ENCODE assay signal across 9 mouse cellular contexts in the genomic region with DNA sequence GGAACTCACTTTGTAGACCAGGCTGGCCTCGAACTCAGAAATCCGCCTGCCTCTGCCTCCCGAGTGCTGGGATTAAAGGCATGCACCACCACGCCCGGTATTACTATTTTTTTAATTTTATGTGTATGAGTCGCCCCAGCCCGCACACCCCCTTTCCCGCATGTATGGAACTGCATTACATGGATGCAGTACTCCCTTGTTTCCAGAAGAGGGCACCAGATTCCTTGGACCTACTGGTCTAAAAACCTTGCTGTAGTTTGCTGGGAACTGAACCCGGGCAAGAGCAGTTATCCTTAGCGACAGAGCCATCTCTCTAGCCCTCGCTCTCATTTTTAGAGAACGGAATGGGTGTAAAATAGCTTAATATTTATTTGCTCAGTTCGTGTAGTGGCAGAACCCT. TPM values are rescaled to one million over a fixed set of nuclear protein-coding genes. Genes with fewer than 3 reads are reported as not detected.
A peak's percentile ranks its signal among the peaks of the same experiment; 100 is the strongest.
DNase-seq lines count a peak whose midpoint lies in the region; ATAC-seq lines count a peak whose summit lies in the region.
"Had no signal": no experiment of that assay in that cellular context is flagged by ENCODE, and none has a peak within 500 bp of the region (broad histone marks: within the 10 kb centered on the region; RNA-seq: fewer than 3 reads in every experiment).

No protein-coding gene starts in this region.

- 0 out of 2 replicates have a peak, but pooled peaks cover 3% of the 10 kb centered on the region for H3K4me1 ChIP-seq in hindbrain, embryonic 10.5 days (replicated peaks)
- H3K4me1 ChIP-seq in hindbrain, embryonic 16.5 days (ENCODE audit: control insufficient read depth, insufficient read depth, low read depth, low read length): no peaks in the 10 kb centered on the region; the same call in 1 of the 2 replicates
- peaks cover 12% of the 10 kb centered on the region; the same call in 1 of the 2 replicates for H3K4me1 ChIP-seq in hindbrain, embryonic 13.5 days (replicated peaks)

- H3K4me3 ChIP-seq in hindbrain, embryonic 10.5 days: no peak overlapping the region
- no peak overlapping the region for H3K4me3 ChIP-seq in hindbrain, embryonic 16.5 days (ENCODE audit: low read length)
- H3K4me3 ChIP-seq in hindbrain, embryonic 13.5 days: no peak overlapping the region

- no peaks in the 10 kb centered on the region for H3K9me3 ChIP-seq in hindbrain, embryonic 10.5 days
- peaks cover 3% of the 10 kb centered on the region for H3K9me3 ChIP-seq in hindbrain, embryonic 16.5 days (ENCODE audit: control insufficient read depth, low read length)
- no peaks in the 10 kb centered on the region for H3K9me3 ChIP-seq in hindbrain, embryonic 13.5 days
- H3K9me3 ChIP-seq: embryonic facial prominence, embryonic 15.5 days had no signal

- intact Hi-C loops in heart, postnatal 10 days (cut with DNase I): loop anchor here (2.0 to 10.0 kb wide), 3 partner anchors 494 to 734 kb away; a partner anchor contains a TSS

- no peak overlapping the region for H3K9ac ChIP-seq in hindbrain, embryonic 16.5 days (ENCODE audit: low read depth, low read length)
- no peak overlapping the region for H3K9ac ChIP-seq in hindbrain, embryonic 13.5 days
- H3K9ac ChIP-seq: embryonic facial prominence, embryonic 15.5 days had no signal

- no peak overlapping the region for H3K27ac ChIP-seq in hindbrain, embryonic 10.5 days
- H3K27ac ChIP-seq in hindbrain, embryonic 16.5 days (ENCODE audit: low read depth, low read length): no peak overlapping the region
- H3K27ac ChIP-seq in hindbrain, embryonic 13.5 days: no peak overlapping the region
- H3K27ac ChIP-seq: embryonic facial prominence, embryonic 15.5 days had no signal

- H3K36me3 ChIP-seq in hindbrain, embryonic 10.5 days: no peaks in the 10 kb centered on the region
- H3K36me3 ChIP-seq in hindbrain, embryonic 16.5 days (ENCODE audit: control insufficient read depth, insufficient read depth, low read length): no peaks in the 10 kb centered on the region
- H3K36me3 ChIP-seq in hindbrain, embryonic 13.5 days: no peaks in the 10 kb centered on the region
- H3K36me3 ChIP-seq: embryonic facial prominence, embryonic 15.5 days had no signal

- 45% methylated on average over 13 of the region's 13 CpGs for WGBS in hindbrain, embryonic 10.5 days
- 50% methylated on average over 13 of the region's 13 CpGs for WGBS in hindbrain, embryonic 16.5 days
- WGBS in hindbrain, embryonic 13.5 days: 56% methylated on average over 13 of the region's 13 CpGs

- peak; percentile 40 for DNase-seq in hindbrain, embryonic 10.5 days (ENCODE audit: low spot score)
- peak; percentile 60 for DNase-seq in CD4-positive, CD25-positive, alpha-beta regulatory T cell, adult 2 months (ENCODE audit: low read depth, low spot score)
- peak; percentile 73 for DNase-seq in R1 (ENCODE audit: low read depth, low spot score)
- peak; percentile 18 to 28 for DNase-seq in heart, postnatal 10 days

- H3K27me3 ChIP-seq in hindbrain, embryonic 10.5 days (ENCODE audit: insufficient read depth, poor library complexity, severe bottlenecking): peaks cover 23% of the 10 kb centered on the region
- H3K27me3 ChIP-seq in hindbrain, embryonic 16.5 days (replicated peaks; ENCODE audit: control insufficient read depth, insufficient read depth, low read length): no peaks in the 10 kb centered on the region
- H3K27me3 ChIP-seq in hindbrain, embryonic 13.5 days: peaks cover 15% of the 10 kb centered on the region

- no peak for ATAC-seq in hindbrain, embryonic 16.5 days
- ATAC-seq in megakaryocyte progenitor cell, adult 5-6 weeks (replicated peaks; ENCODE audit: poor library complexity): peak; percentile 84
- no peak for ATAC-seq in activated CD4-positive, CD25-positive, alpha-beta regulatory T cell, adult 4 months
- ATAC-seq in hindbrain, embryonic 13.5 days (ENCODE audit: low FRiP score): no peak

- no peak overlapping the region for H3K4me2 ChIP-seq in hindbrain, embryonic 16.5 days (ENCODE audit: low read length)
- H3K4me2 ChIP-seq in hindbrain, embryonic 13.5 days: no peak overlapping the region

RNA-seq across cellular contexts. Expression of a gene that starts 49.8 kb away (rescaled TPM):
- 17.3 and 26.5 TPM in 2 replicates for polyA plus RNA-seq in hindbrain, embryonic 10.5 days (2016; fragmentation: Nextera tagmentation; extraction: Ambion mirVana)
- 12.3 and 14.1 TPM in 2 replicates for polyA plus RNA-seq in hindbrain, embryonic 16.5 days (2015; fragmentation: Nextera tagmentation; extraction: Ambion mirVana)
- 10 to 100 TPM; 56.5 to 62.8 TPM for total RNA-seq in heart, postnatal 10 days (2021)
- total RNA-seq in megakaryocyte progenitor cell, adult 5-6 weeks (2015): 48.8 and 48.9 TPM in 2 replicates
- total RNA-seq in megakaryocyte progenitor cell, adult 5-6 weeks (2017): 62.6 and 92.3 TPM in 2 replicates
- polyA plus RNA-seq in activated CD4-positive, CD25-positive, alpha-beta regulatory T cell, adult 4 months (2017; shearing (Covaris generic)): 10 to 100 TPM; 25.0 to 27.7 TPM
- 20.5 and 20.9 TPM in 2 replicates for polyA plus RNA-seq in hindbrain, embryonic 13.5 days (2015; fragmentation: Nextera tagmentation; extraction: Ambion mirVana)

Comparison
In these comparisons a context has a peak if more than half of its experiments do, and no peak if none do; other contexts are left out.
1. DNase-seq: peak in every context shown above with its lines; median percentile 73 in R1; 60 in CD4-positive, CD25-positive, alpha-beta regulatory T cell, adult 2 months; 40 in hindbrain, embryonic 10.5 days; 23 in heart, postnatal 10 days.